Comparison of ENCODE assay signal across 8 mouse cellular contexts in genomic region chr2:4651500-4652285, GRCm38 (mm10). TPM values are rescaled to one million over a fixed set of nuclear protein-coding genes. Genes with fewer than 3 reads are reported as not detected.
DNase-seq lines count a peak whose midpoint lies in the region; ATAC-seq and TF ChIP-seq lines count a peak whose summit lies in the region.

Gene Prpf18, minus strand, starts transcription at chr2:4652113.

- peak within 1 kb of the TSS; percentile 71; the same call in 1 of the 2 replicates for H3K27ac ChIP-seq in embryonic facial prominence, embryonic 13.5 days
- H3K27ac ChIP-seq in heart, adult 2 months, result peak within 1 kb of the TSS; percentile 83
- peak within 1 kb of the TSS; percentile 11; the same call in 1 of the 2 replicates for H3K27ac ChIP-seq in limb, embryonic 13.5 days
- H3K27ac ChIP-seq in midbrain, embryonic 16.5 days (ENCODE audit: low read length), result peak within 1 kb of the TSS; percentile 83

- intact Hi-C loops in heart, adult 2 months (cut with DNase I), result loop anchor here (2.0 to 10.0 kb wide), 4 partner anchors 94 to 427 kb away; no protein-coding TSS in a partner anchor

- peaks cover 14% of the 10 kb centered on the region for H3K4me1 ChIP-seq in embryonic facial prominence, embryonic 13.5 days
- peaks cover 3% of the 10 kb centered on the region; the same call in 1 of the 2 replicates for H3K4me1 ChIP-seq in heart, adult 2 months (ENCODE audit: control insufficient read depth, insufficient read depth, low read length)
- H3K4me1 ChIP-seq in limb, embryonic 13.5 days, result peaks cover 16% of the 10 kb centered on the region
- peaks cover 17% of the 10 kb centered on the region for H3K4me1 ChIP-seq in midbrain, embryonic 16.5 days (ENCODE audit: control insufficient read depth, insufficient read depth, low read length)

- ATAC-seq in embryonic facial prominence, embryonic 13.5 days (ENCODE audit: insufficient number of reproducible peaks, insufficient read depth, low FRiP score, low TSS enrichment, low read depth), result 0 out of 2 replicates have a peak, but pooled peaks have one; percentile 52
- ATAC-seq in limb, embryonic 13.5 days (ENCODE audit: low FRiP score, low read depth), result peak; percentile 88
- peak; percentile 92 for ATAC-seq in midbrain, embryonic 16.5 days

- no peaks in the 10 kb centered on the region for H3K27me3 ChIP-seq in embryonic facial prominence, embryonic 13.5 days
- no peaks in the 10 kb centered on the region for H3K27me3 ChIP-seq in heart, adult 2 months (ENCODE audit: control insufficient read depth, insufficient read depth, low read length)
- H3K27me3 ChIP-seq in limb, embryonic 13.5 days, result no peaks in the 10 kb centered on the region
- H3K27me3 ChIP-seq in midbrain, embryonic 16.5 days (ENCODE audit: control insufficient read depth, insufficient read depth, low read depth, low read length), result no peaks in the 10 kb centered on the region

- WGBS in embryonic facial prominence, embryonic 13.5 days, result 1% methylated on average over 40 of the region's 40 CpGs
- WGBS in heart, adult 2 months, result 1% methylated on average over 40 of the region's 40 CpGs
- WGBS in limb, embryonic 13.5 days, result 1% methylated on average over 40 of the region's 40 CpGs
- 2% methylated on average over 40 of the region's 40 CpGs for WGBS in midbrain, embryonic 16.5 days

- TF ChIP-seq POLR2A in heart, adult 2 months (IDR thresholded peaks at IDR 0.05; ENCODE audit: insufficient read depth, low read depth, low read length), result peak; percentile 85; the same call in 1 of the 2 replicates

- TF ChIP-seq EP300 in heart, adult 2 months (IDR thresholded peaks at IDR 0.05; ENCODE audit: insufficient read depth, low read depth, low read length), result 0 out of 2 replicates have a peak, but pooled peaks have one; percentile 39

- H3K4me2 ChIP-seq in embryonic facial prominence, embryonic 13.5 days, result peak within 1 kb of the TSS; percentile 75
- peak within 1 kb of the TSS; percentile 86 for H3K4me2 ChIP-seq in limb, embryonic 13.5 days (replicated peaks)
- peak within 1 kb of the TSS; percentile 88 for H3K4me2 ChIP-seq in midbrain, embryonic 16.5 days (ENCODE audit: low read length)

- peak within 1 kb of the TSS; percentile 84 for H3K4me3 ChIP-seq in embryonic facial prominence, embryonic 13.5 days
- peak within 1 kb of the TSS; percentile 90 for H3K4me3 ChIP-seq in heart, adult 2 months
- peak within 1 kb of the TSS; percentile 71 for H3K4me3 ChIP-seq in limb, embryonic 13.5 days
- H3K4me3 ChIP-seq in midbrain, embryonic 16.5 days (ENCODE audit: low read depth, low read length), result peak within 1 kb of the TSS; percentile 94

- TF ChIP-seq CTCF in heart, adult 2 months (IDR thresholded peaks at IDR 0.05), result peak; percentile 91

- peak within 1 kb of the TSS; percentile 92 for H3K9ac ChIP-seq in embryonic facial prominence, embryonic 13.5 days
- H3K9ac ChIP-seq in heart, adult 2 months (ENCODE audit: low read depth, low read length), result peak within 1 kb of the TSS; percentile 95
- H3K9ac ChIP-seq in limb, embryonic 13.5 days, result peak within 1 kb of the TSS; percentile 89
- peak within 1 kb of the TSS; percentile 89 for H3K9ac ChIP-seq in midbrain, embryonic 16.5 days (ENCODE audit: low read depth, low read length)

- H3K79me2 ChIP-seq in heart, adult 2 months (replicated peaks; ENCODE audit: control insufficient read depth, insufficient read depth, low read length), result peaks cover 5% of the 10 kb centered on the region

- no peaks in the 10 kb centered on the region for H3K9me3 ChIP-seq in embryonic facial prominence, embryonic 13.5 days
- no peaks in the 10 kb centered on the region for H3K9me3 ChIP-seq in limb, embryonic 13.5 days
- H3K9me3 ChIP-seq in midbrain, embryonic 16.5 days (replicated peaks; ENCODE audit: control insufficient read depth, low read length, poor library complexity, severe bottlenecking), result no peaks in the 10 kb centered on the region

- H3K36me3 ChIP-seq in embryonic facial prominence, embryonic 13.5 days, result peaks cover 7% of the 10 kb centered on the region
- no peaks in the 10 kb centered on the region for H3K36me3 ChIP-seq in heart, adult 2 months (ENCODE audit: control insufficient read depth, insufficient read depth, low read length)
- H3K36me3 ChIP-seq in limb, embryonic 13.5 days, result peaks cover 8% of the 10 kb centered on the region; the same call in 1 of the 2 replicates
- 0 out of 2 replicates have a peak, but pooled peaks cover 2% of the 10 kb centered on the region for H3K36me3 ChIP-seq in midbrain, embryonic 16.5 days (ENCODE audit: control insufficient read depth, insufficient read depth, low read length)

- peak; percentile 80 for DNase-seq in 3134 (ENCODE audit: extremely low read depth, insufficient read length, low spot score)
- DNase-seq in adrenal gland, postnatal 36 days, result peak; percentile 90 to 93
- peak; percentile 89 to 90 for DNase-seq in heart, adult 2 months
- peak; percentile 83 to 91 for DNase-seq in kidney, adult 8-10 months
- peak; percentile 90 to 93 for DNase-seq in spleen, postnatal 10 days (ENCODE audit: low spot score in 2 of 2)

RNA-seq across cellular contexts. Expression of gene Prpf18, which starts in this region (rescaled TPM):
- total RNA-seq in adrenal gland, postnatal 36 days (2021), result 10 to 100 TPM; 42.7 to 51.7 TPM
- 38.4 and 40.8 TPM in 2 replicates for polyA plus RNA-seq in embryonic facial prominence, embryonic 13.5 days (2015; fragmentation: Nextera tagmentation; extraction: Ambion mirVana)
- 10 to 100 TPM; 29.0 to 34.7 TPM for total RNA-seq in heart, adult 2 months (2021)
- 11.4 and 23.9 TPM in 2 replicates for polyA plus RNA-seq in heart, adult 2 months (2012; rRNA removed)
- 39.0 and 40.1 TPM in 2 replicates for polyA plus RNA-seq in limb, embryonic 13.5 days (2015; fragmentation: Nextera tagmentation; extraction: Ambion mirVana)
- 45.2 and 49.0 TPM in 2 replicates for polyA plus RNA-seq in midbrain, embryonic 16.5 days (2015; fragmentation: Nextera tagmentation; extraction: Ambion mirVana)

Comparison
In these comparisons a context has a peak if more than half of its experiments do, and no peak if none do; other contexts are left out.
1. Peak in every context shown above with its lines: DNase-seq, ATAC-seq, H3K4me3 ChIP-seq and H3K27ac ChIP-seq.
2. H3K27ac ChIP-seq: peak in every context shown above with its lines; median percentile 83 in heart, adult 2 months; 83 in midbrain, embryonic 16.5 days; 71 in embryonic facial prominence, embryonic 13.5 days; 11 in limb, embryonic 13.5 days.